Mouse (Mus musculus): ENCODE measurements around the gene Tpcn1. TPM values are rescaled to one million over a fixed set of nuclear protein-coding genes. Genes with fewer than 3 reads are reported as not detected.

The Tpcn1 gene
- polyA plus RNA-seq, 1 experiment from 2014 or later: 28.4 TPM

DNA sequence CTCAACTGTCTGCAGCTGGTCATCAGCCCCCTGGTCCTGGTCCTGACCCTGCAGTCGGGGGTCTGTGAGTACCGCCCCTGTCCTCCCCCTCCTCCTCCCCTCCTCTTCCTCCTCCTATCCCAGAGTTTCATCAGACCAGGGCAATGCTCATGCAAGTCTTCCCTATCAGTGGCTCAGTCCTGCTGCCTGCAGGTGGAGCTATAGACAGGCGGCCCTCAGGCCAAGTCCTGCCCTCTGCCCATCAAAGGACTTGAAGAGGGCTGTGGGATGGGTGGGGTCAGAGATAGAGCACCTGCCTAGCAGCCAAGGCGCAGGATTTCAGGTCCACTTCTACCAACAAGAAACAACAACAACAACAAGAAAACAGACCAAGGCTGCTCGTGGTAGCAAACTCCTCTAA is 62.7 kb downstream of the Tpcn1 start:
- no peak for ATAC-seq (ENCODE audit: insufficient number of reproducible peaks, low FRiP score, low TSS enrichment, low read depth)
- Histone ChIP-seq H3K36me3 (peaks cover 11% of the 10 kb centered on the region; the same call in 1 of the 2 replicates), H3K27me3 (no peaks in the 10 kb centered on the region), H3K9ac (no peak overlapping the region), H3K4me1 (no peaks in the 10 kb centered on the region), H3K9me3 (replicated peaks) (no peaks in the 10 kb centered on the region), H3K27ac (replicated peaks) (no peak overlapping the region), H3K4me3 (replicated peaks) (no peak overlapping the region), H3K4me2 (replicated peaks) (no peak overlapping the region)
- 38% methylated on average over 5 of the region's 5 CpGs for WGBS

DNA sequence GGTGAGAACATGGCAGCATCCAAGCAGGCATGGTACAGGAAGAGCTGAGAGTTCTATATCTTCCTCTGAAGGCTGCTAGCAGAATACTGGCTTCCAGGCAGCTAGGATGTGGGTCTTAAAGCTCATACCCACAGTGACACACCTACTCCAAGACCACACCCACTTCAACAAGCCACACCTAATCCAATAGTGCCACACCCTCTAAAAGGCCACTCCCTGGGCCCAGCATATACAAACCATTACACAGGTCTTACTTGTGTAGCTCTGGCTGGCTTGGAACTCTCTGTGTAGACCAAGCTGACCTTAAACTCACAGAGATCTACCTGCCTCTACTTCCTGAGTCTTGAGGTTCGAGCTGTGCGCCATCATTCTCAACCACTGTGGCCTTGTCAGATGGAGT is 63.7 kb downstream of the Tpcn1 start:
- WGBS: 95% methylated on average over 2 of the region's 2 CpGs
- Histone ChIP-seq H3K4me3 (replicated peaks) (no peak overlapping the region), H3K27ac (replicated peaks) (no peak overlapping the region), H3K9me3 (replicated peaks) (no peaks in the 10 kb centered on the region), H3K27me3 (no peaks in the 10 kb centered on the region), H3K4me2 (replicated peaks) (no peak overlapping the region), H3K9ac (no peak overlapping the region), H3K4me1 (no peaks in the 10 kb centered on the region), H3K36me3 (peaks cover 11% of the 10 kb centered on the region; the same call in 1 of the 2 replicates)
- ATAC-seq (ENCODE audit: insufficient number of reproducible peaks, low FRiP score, low TSS enrichment, low read depth): no peak

DNA sequence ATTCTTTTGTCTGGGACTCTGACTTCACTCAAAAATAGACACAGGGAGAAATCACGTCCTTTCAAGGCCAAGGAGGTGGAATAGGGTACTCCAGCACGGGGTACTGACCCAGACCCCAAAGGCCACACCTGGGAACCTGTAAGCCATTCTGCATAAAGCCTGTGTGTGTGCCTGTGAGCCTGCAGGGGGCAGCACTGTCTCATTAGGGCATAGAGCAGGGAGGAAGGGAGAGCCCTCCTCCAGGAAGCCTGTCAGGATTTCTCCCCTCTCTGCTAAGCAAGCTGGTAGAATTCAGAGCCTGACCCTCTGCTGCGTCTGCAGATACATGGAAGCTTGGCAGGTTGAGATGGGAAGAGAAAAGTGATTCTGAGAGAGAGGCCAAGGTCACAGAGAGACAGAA is 65.8 kb downstream of the Tpcn1 start:
- ATAC-seq (ENCODE audit: insufficient number of reproducible peaks, low FRiP score, low TSS enrichment, low read depth): no peak
- H3K9ac ChIP-seq: no peak overlapping the region
- whole genome bisulfite sequencing: 77% methylated on average over 3 of the region's 3 CpGs

DNA sequence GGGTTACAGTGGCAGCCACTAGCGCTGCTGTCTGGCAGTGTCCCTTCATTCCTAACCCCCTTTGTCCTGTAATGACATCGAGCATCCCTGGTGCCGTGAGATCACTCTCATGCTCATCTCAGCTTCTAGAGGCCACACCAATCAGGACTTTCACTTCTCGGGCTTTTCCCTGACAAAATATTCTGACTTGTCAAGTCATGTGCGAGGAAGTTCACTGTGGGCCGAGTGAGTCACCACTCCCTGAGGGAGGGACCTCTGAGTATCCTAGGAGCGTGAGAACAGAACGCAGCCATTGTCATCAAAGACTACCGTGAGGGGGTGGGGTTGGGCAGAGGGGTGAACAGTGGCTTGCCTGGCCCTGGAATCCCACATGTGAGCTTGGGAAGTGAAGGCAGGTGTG is 70.9 kb downstream of the Tpcn1 start:
- WGBS: 46% methylated on average over 9 of the region's 9 CpGs
- Histone ChIP-seq H3K27me3 (no peaks in the 10 kb centered on the region), H3K4me2 (replicated peaks) (no peak overlapping the region), H3K27ac (replicated peaks) (peak overlapping the region; percentile 55), H3K9ac (no peak overlapping the region), H3K36me3 (0 out of 2 replicates have a peak, but pooled peaks cover 7% of the 10 kb centered on the region), H3K4me1 (peaks cover 43% of the 10 kb centered on the region), H3K9me3 (replicated peaks) (no peaks in the 10 kb centered on the region), H3K4me3 (replicated peaks) (no peak overlapping the region)
- ATAC-seq (ENCODE audit: insufficient number of reproducible peaks, low FRiP score, low TSS enrichment, low read depth): no peak

More for the DNA sequence above, 65.8 kb downstream of the Tpcn1 start:
- H3K4me3 ChIP-seq (replicated peaks): no peak overlapping the region
- no peaks in the 10 kb centered on the region for H3K27me3 ChIP-seq
- H3K9me3 ChIP-seq (replicated peaks): no peaks in the 10 kb centered on the region
- H3K27ac ChIP-seq (replicated peaks): no peak overlapping the region
- H3K4me1 ChIP-seq: no peaks in the 10 kb centered on the region
- peaks cover 11% of the 10 kb centered on the region; the same call in 1 of the 2 replicates for H3K36me3 ChIP-seq
- no peak overlapping the region for H3K4me2 ChIP-seq (replicated peaks)

DNA sequence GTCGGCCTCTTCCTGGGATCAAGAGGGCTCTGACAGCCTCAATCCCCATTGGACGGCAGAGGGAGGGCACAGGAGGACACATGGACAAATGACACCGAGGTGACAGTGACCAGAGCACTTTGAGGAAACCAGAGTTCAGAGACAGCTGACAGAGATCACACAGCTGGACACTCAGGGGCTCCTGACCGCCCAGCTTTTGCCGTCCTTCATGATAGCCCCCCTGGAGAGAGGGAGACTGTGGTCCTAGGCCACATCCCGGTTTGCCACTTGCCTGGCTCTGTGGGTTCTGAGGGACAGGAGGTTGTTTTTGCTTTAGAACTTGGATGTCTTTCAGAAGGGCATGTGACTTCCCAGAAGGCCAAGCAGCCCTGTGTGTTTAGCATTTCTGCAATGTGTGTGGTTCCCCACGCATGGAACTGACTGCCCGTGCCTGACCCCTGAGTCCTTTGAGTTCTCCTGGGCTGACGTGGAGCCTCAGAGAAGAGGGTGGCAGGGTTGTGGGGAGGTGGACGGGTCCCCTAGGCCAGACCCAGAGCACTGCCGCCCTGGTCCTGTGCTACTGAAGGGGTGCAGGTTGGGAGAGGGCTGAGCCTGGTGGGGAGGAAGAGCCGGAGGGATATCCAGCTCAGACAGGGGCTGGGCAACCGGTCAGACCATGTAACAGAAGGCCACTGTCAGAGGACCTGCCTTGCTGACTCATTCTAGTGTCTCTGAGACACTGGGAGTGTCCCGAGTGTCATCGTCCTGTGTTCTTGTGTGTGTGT is 72.1 kb downstream of the Tpcn1 start:
- Histone ChIP-seq H3K36me3 (no peaks in the 10 kb centered on the region), H3K4me3 (replicated peaks) (no peak overlapping the region)
- 59% methylated on average over 15 of the region's 15 CpGs for WGBS

DNA sequence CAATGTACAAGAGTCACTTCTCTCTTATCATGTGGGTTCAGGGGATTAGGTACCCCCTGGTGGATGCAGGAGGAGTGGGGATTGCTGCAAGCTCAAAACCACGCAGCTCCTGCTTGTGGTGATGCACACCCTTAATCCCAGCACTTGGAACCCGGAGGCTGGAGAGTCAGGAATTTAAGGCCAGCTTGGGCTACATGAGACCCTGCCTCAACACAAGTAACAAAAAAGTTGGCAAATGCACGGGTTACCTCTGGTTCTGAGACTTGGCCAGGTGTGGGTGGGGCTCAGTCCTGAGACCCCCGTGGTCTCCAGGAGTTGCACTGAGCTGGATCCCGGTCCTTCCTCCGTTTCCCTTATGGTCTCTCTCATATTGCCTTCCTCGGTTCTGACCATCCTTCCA is 73.0 kb downstream of the Tpcn1 start:
- Histone ChIP-seq H3K27ac (replicated peaks) (peak overlapping the region; percentile 76; the same call in 1 of the 2 replicates), H3K4me1 (peaks cover 61% of the 10 kb centered on the region)

More for the DNA sequence above, 72.1 kb downstream of the Tpcn1 start:
- Histone ChIP-seq H3K4me1 (peaks cover 53% of the 10 kb centered on the region), H3K9ac (no peak overlapping the region), H3K4me2 (replicated peaks) (no peak overlapping the region), H3K9me3 (replicated peaks) (no peaks in the 10 kb centered on the region), H3K27me3 (no peaks in the 10 kb centered on the region), H3K27ac (replicated peaks) (peak overlapping the region; percentile 22; the same call in 1 of the 2 replicates)
- no peak for ATAC-seq (ENCODE audit: insufficient number of reproducible peaks, low FRiP score, low TSS enrichment, low read depth)

DNA sequence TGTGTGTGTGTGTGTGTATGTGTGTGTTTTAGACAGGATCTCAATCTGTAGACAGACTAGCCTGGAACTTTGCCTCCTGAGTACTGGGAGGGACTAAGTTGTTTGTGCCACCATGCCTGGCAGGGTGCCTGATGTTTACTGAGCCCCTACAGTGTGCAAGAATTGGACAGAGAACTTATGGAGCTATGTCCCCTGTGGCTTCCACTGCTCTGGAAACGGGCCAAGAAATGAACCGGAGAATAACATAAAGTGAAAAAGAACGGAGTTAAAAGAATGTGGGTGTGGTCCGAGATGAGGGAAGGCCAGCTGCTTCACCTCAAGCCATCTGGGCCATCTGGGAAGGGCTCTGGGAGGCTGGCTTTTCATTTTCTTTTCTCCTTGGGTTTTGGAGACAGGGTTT is 73.7 kb downstream of the Tpcn1 start:
- ATAC-seq (ENCODE audit: insufficient number of reproducible peaks, low FRiP score, low TSS enrichment, low read depth): no peak
- Histone ChIP-seq H3K4me3 (replicated peaks) (no peak overlapping the region), H3K9me3 (replicated peaks) (no peaks in the 10 kb centered on the region), H3K4me1 (peaks cover 64% of the 10 kb centered on the region), H3K27me3 (no peaks in the 10 kb centered on the region), H3K36me3 (no peaks in the 10 kb centered on the region), H3K27ac (replicated peaks) (peak overlapping the region; percentile 76), H3K9ac (no peak overlapping the region), H3K4me2 (replicated peaks) (no peak overlapping the region)
- 7% methylated on average over 4 of the region's 4 CpGs for WGBS

More for the DNA sequence above, 73.0 kb downstream of the Tpcn1 start:
- no peak overlapping the region for H3K4me2 ChIP-seq (replicated peaks)
- 66% methylated on average over 7 of the region's 7 CpGs for WGBS
- no peaks in the 10 kb centered on the region for H3K36me3 ChIP-seq
- H3K4me3 ChIP-seq (replicated peaks): no peak overlapping the region
- no peak for ATAC-seq (ENCODE audit: insufficient number of reproducible peaks, low FRiP score, low TSS enrichment, low read depth)
- no peaks in the 10 kb centered on the region for H3K9me3 ChIP-seq (replicated peaks)
- H3K27me3 ChIP-seq: no peaks in the 10 kb centered on the region
- H3K9ac ChIP-seq: no peak overlapping the region

DNA sequence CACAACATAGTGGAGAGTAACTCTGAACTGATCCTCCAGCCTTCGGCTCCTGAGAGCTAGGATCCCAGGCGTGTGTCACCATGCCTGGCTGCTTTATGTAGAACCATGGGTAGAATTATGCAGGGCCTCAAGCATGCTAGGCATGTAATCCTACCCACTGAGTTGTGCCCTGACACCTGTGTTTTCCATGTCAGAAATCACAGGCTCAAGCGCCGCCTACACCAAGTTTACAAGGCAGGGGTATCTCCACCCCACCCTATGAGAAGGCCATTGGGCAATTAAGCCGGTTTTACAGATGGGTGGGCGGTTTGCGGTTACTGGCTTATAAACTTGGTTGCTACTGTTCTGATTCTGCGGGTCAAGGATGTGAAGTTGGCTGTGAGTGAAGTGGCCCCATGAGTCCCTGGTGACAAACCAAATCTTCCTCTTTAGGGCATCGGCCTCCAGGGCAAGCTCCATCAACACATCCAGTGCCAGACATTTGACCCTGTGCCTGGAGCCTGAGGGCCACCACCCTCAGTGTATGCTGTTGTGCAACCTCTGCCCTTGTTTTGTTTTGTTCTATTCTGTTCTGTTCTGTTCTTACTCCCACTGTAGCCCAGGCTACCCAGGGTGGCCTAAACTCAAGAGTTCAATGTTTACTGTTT is 74.3 kb downstream of the Tpcn1 start:
- H3K9me3 ChIP-seq (replicated peaks): no peaks in the 10 kb centered on the region
- peak overlapping the region; percentile 76; the same call in 1 of the 2 replicates for H3K27ac ChIP-seq (replicated peaks)
- no peak overlapping the region for H3K9ac ChIP-seq
- 60% methylated on average over 9 of the region's 9 CpGs for WGBS
- H3K27me3 ChIP-seq: no peaks in the 10 kb centered on the region
- no peak overlapping the region for H3K4me3 ChIP-seq (replicated peaks)
- H3K4me1 ChIP-seq: peaks cover 64% of the 10 kb centered on the region
- ATAC-seq (ENCODE audit: insufficient number of reproducible peaks, low FRiP score, low TSS enrichment, low read depth): no peak
- no peaks in the 10 kb centered on the region for H3K36me3 ChIP-seq
- no peak overlapping the region for H3K4me2 ChIP-seq (replicated peaks)

DNA sequence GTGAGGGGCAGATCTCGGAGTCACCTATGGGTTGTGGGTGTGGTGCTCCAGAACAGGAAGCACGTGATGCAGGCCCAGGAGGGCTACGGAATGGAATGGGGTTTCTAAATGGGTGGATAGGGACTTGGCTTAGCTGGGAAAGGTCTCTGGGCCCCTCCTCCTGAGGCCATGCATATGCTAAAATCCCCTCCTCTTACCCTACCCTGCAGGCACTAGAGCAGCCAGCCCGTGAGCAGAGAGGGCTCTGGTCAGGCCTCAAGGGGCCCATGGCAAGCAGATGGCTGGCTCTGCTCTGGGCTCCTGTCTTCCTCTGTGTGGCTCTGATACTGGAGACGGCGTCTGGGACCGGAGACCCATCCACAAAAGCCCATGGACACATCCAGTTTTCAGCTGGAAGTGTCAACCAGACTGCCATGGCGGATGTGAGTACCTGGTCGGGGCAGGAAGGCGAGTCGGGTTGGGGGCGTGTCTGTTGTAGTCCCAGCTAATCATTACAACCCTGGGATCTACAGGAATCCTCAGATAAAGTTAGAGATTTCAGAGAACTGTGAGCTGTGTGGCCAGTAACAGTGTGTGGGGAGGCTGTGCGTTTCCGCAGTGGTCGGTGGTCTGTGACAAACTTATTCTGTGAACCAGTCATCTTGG is 75.4 kb downstream of the Tpcn1 start:
- Histone ChIP-seq H3K4me2 (replicated peaks) (no peak overlapping the region), H3K27ac (replicated peaks) (0 out of 2 replicates have a peak overlapping the region, but pooled peaks have one; percentile 34)
- no peak for ATAC-seq (ENCODE audit: insufficient number of reproducible peaks, low FRiP score, low TSS enrichment, low read depth)

DNA sequence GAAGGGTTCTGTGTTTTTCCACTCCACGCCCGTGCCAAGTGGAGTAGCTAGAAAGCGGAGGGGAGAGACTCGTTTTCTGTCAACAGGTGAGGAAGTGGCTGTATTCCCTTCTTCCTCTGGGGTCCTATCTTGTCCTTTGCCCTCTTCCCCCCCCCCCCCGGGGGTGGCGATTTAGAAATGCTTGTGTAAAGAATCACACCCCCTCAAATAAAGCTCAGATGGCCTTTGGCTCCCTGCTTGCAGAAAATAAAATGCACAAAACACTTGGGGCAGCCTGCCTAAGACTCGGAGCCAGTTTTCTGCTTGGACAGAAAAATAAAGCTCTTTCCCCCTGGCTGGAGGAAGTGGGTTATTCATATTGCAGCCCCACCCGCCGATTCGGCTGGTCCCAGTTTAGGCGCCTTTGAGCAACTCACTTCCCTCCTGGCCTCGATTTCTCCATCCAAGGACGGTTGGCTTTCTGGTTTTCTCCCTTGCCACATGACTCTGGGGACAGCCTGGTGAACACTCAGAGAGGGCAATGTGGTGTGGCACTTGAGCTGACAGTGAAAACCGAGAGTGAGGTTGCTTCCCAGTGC is 76.7 kb downstream of the Tpcn1 start:
- Histone ChIP-seq H3K9ac (peak overlapping the region; percentile 37), H3K4me3 (replicated peaks) (peak overlapping the region; percentile 63), H3K4me2 (replicated peaks) (peak overlapping the region; percentile 81), H3K27ac (replicated peaks) (no peak overlapping the region), H3K27me3 (no peaks in the 10 kb centered on the region), H3K9me3 (replicated peaks) (no peaks in the 10 kb centered on the region), H3K36me3 (no peaks in the 10 kb centered on the region), H3K4me1 (peaks cover 57% of the 10 kb centered on the region)
- no peak for ATAC-seq (ENCODE audit: insufficient number of reproducible peaks, low FRiP score, low TSS enrichment, low read depth)
- 16% methylated on average over 14 of the region's 14 CpGs for WGBS

More for the DNA sequence above, 75.4 kb downstream of the Tpcn1 start:
- peaks cover 64% of the 10 kb centered on the region for H3K4me1 ChIP-seq
- H3K36me3 ChIP-seq: no peaks in the 10 kb centered on the region
- WGBS: 44% methylated on average over 15 of the region's 15 CpGs
- no peak overlapping the region for H3K4me3 ChIP-seq (replicated peaks)
- H3K9ac ChIP-seq: no peak overlapping the region
- H3K9me3 ChIP-seq (replicated peaks): no peaks in the 10 kb centered on the region
- H3K27me3 ChIP-seq: no peaks in the 10 kb centered on the region

All from embryonic facial prominence, embryonic 15.5 days (tissue).